Mouse (Mus musculus) ES-CJ7 (cell line): ENCODE data around the gene Gca.

Experiments used
- DNase-seq: peaks from one replicate; pipeline ENCODE4 v3.0.0; 2011; ENCODE audit warnings: low read depth, low spot score

The Gca gene

GRCm38 (mm10) chr2:62664135-62664670 is at the start of gene Gca:
Gene Gca, plus strand, starts transcription at chr2:62664285.
- DNase-seq: peak; percentile 93

DNA sequence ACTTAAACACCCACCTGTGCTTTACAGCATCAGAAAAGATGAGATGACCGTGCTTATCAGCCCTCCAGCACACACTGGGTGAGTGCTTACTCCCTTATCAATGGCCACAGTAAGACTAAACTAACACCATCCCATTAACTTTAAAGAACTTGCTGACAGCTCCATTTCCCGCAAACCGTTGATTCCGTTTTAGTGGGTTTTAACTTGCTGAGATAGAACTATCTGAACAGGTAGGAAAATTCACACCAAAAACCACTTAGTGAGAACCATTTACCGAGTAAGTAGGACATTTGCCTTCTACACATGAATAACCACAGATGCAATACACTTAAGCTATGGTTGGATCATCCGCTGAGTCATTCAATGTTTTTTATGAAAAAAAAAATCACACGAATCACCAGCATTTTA is 45.1 kb upstream of the Gca start:
- no peak for DNase-seq

- no peak for DNase-seq
Observed at GRCm38 (mm10) chr2:62619679-62620078, 44.4 kb upstream of the Gca start.

DNA sequence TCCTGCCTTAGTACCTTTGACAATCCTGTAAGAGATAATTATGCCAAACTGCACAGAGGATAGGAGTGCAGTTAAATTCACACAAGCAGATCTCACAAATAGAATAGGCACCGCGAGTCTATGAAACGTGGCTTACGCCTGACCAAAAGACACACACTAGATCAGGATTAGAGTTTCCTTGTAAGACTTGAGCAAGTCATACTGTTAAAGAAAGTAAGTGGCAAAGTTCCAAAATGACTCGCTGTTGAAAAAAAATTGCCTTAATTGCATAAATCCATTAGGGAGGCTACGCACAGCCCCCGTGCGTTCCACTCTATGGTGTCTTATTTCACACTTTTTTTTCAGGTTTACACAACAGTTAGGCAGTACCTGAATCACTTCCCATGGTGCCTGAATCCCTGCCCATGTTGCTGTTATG is 41.1 kb upstream of the Gca start:
- no peak for DNase-seq

DNA sequence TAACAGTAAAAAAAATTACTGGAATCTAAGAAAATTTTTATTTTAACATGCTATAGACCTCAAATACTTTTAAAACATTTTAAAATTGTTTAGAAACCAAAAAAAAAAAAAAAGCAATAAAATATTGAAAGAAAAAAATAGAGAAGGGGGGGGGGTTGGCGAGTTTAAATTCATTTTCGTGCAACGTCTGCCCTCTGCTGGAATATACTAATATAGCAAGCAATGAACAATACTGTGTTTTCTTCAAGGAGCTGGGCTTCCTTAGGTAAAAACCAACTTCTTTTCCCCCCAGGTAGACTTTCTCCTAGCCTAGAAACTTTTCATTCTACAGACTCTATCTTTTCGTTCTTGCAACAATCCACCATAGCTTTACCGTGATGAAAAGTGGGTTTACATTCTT is 36.4 kb upstream of the Gca start:
- no peak for DNase-seq

GRCm38 (mm10) chr2:62628356-62628755 is 35.7 kb upstream of the Gca start:
- DNase-seq: no peak

- DNase-seq: peak; percentile 31
Observed at GRCm38 (mm10) chr2:62630446-62630845, 33.6 kb upstream of the Gca start.

GRCm38 (mm10) chr2:62639869-62640268 is 24.2 kb upstream of the Gca start:
- DNase-seq: no peak

- DNase-seq: peak; percentile 74
Observed at GRCm38 (mm10) chr2:62643405-62644305, 20.4 kb upstream of the Gca start.

GRCm38 (mm10) chr2:62644891-62645290 is 19.2 kb upstream of the Gca start:
- no peak for DNase-seq

- DNase-seq: no peak
Observed at GRCm38 (mm10) chr2:62645475-62645874, 18.6 kb upstream of the Gca start.

- peak; percentile 17 for DNase-seq
Observed at GRCm38 (mm10) chr2:62646014-62646645, 18.0 kb upstream of the Gca start, which contains the start of gene Ifih1. Gene Ifih1, minus strand, starts transcription at chr2:62646255.

GRCm38 (mm10) chr2:62646671-62647289 is 17.3 kb upstream of the Gca start:
- no peak for DNase-seq

DNA sequence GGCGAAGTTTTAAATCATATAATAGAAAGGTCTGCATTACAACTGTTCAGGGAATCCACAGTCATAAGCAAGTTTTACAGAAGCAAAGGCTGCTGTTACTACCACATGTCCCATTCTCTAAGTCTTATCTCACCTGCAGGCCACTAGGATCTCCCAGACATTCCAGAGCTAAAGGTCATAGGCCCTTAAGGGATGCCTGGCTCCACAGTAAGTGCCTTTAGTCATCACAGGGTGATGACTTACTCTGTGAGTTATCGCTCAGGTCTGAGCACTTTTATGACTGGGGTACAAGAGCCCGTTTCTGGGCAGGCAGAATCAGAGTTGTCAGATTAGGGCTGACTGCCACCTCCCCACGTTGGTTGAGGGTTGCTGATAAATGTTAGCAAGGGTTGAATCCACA is 12.2 kb upstream of the Gca start:
- no peak for DNase-seq

DNA sequence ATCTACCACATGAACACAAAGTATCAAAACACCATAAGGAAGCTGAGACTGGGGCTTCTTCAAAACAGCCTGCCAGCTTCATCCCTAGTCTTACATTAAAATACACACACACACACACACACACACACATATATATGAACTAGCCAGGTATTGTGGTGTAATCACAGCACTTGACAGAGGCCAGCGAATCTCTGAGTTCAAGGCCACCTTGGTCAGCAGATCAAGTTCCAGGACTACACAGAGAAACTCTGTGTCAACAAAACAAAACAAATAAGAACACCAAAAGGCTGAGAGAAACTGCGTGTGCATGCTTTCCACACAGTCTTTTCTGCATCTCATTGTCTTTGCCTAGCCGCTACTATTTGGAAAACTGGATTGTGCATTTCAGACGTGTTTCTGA is 11.6 kb upstream of the Gca start:
- no peak for DNase-seq

- peak; percentile 71 for DNase-seq
Observed at GRCm38 (mm10) chr2:62654519-62655338, 9.4 kb upstream of the Gca start.

- no peak for DNase-seq
Observed at GRCm38 (mm10) chr2:62656072-62656471, 8.0 kb upstream of the Gca start.

DNA sequence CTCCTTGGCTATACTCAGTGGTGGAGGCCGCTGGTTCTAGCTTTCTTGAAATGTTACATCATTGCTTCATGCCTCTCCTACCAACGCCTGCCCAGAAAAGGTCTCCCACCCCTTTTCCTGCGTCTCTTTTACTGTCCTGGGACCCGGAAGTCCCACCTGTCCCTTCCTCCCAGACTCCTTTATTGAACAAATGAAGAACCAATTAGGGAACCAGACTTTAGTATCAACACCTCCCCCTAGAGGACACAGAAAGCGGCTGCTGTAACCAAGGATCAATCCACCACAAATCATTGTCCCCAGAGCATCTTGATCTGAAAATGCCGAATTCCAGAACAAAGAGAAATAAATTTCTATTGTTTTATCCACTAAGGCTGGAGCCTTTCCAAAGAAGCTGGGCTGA is 3.5 kb upstream of the Gca start:
- DNase-seq: peak; percentile 66

DNA sequence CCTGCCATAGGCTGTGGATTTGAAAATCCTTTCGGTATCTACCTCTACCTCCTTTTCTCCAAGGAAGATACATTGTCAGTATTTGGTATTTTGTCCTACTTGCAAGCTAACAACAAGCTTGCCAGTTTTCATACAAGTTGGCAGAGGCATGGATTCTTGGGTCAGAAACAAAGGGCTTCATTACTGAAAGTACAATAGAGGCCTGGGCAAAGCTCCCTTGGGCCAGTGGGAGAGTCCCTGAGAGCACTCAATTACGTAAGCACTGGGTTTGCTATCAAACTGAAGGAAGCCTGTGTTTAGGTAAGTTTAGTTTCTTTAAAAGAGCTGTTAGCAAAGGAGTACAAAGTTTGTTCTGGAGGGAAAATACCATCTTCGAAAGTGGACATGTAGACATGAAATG is 1.5 kb upstream of the Gca start:
- no peak for DNase-seq

DNA sequence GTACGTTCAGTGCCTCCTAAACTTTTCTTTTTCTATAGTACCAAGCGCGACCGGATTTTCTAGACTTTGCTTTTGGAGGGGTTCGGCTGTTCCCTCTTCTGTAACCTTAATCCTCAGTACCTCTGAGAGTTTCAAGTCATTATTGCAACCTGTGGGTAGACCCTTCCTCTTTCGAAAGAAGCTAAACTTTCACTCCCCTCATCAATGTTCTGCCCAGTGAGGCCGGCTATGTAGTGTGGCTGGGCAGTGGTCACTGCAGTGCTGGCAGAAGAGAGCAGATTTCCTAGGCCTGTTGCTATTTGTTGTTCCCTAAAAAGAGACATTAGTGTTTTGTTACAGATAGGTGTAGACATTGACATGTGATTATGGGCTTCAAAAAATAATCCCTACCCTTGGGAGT is 754 bp downstream of the Gca start:
- no peak for DNase-seq

- peak; percentile 84 for DNase-seq
Observed at GRCm38 (mm10) chr2:62665536-62665935, 1.5 kb downstream of the Gca start.
